Mouse (Mus musculus) right cerebral cortex, postnatal 10 days (tissue): ENCODE measurements around the gene Grin3b.

Experiments
- DNase-seq, 2 experiments: peaks; one replicate each; pipeline ENCODE4 v3.0.0; 2021; ENCODE audit warnings: low spot score in 2 of 2

The Grin3b gene

DNA sequence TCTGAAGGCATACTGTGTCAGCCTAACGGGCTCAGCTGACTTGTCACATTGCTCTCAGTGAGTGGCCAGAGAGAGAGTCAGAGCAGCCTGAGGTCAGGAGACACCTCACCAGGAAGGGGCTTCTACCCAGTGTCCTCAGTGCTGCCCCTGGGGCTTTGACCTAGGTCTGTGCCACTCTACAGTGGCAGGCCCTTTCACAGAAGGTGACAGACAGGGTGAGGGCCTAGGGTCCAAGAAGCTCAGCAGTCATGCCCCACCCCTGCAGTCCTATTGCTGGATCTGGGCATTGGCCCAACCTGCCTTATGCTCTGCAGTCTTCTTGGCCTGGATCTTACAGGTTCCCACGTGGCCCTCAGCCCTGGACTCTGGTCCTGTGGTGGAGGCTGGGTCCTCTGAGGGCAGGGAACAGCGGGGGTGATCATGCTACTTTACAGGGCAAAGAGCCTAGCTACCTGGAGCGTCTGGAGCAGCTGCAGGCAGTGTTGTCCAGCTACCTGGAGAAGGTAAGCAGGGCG is 3.6 kb upstream of the Grin3b start:
- DNase-seq, result no peak

DNA sequence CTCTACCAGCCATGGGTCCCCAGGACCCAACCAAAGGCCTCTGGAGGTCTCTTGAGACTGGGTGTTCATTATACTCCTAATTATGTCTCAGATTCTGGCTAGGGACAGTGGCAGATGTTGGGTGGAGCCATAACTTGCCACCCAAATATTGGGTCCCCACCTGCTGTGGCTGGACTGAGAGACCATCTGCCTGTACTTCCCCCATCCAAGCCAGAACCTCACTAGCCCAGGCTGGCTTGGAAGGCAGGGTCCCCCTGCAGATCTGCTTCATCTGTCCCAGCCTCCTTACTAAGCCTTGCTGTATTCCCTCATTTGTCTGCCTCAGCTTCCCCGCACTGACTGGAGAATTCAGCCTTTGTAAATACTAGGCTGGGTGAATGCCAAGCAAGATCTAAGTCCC is 2.3 kb upstream of the Grin3b start:
- DNase-seq, result no peak

DNA sequence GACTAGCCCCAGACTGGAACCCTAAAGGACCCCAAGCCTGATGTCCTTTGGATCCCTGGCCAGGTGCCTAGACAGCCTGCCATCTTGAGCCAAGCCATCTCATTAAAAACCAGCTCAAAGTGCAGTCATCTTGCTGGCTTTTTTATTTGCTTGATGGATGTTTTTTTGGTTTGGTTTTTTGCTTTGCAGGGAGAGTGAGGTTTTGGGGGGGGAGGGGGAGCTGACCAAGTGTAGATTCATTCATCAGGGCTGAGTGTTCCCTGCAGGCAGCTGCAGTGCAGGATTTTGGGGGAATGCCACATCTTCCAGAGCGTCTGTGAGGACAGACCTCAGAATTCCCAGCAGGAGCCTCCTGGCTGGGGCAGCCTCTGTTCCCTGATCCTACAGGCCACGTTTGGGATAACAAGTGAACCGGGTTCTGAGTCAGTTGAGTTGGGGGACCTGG is 1.4 kb upstream of the Grin3b start:
- no peak for DNase-seq

DNA sequence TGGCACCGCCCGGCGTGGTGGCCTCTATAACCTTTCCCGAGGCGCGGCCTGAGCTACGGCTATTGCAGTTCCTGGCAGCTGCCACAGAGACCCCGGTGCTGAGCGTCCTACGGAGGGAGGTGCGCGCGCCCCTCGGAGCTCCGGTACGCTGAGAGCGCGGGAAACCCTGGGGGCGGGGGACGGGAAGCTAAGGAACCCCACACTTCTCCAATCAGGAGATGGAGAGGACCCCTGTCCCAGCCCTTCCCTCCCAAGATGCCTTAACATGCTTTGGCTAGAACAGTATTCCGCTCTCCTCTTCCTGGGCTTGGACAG is 625 bp downstream of the Grin3b start:
- no peak for DNase-seq

DNA sequence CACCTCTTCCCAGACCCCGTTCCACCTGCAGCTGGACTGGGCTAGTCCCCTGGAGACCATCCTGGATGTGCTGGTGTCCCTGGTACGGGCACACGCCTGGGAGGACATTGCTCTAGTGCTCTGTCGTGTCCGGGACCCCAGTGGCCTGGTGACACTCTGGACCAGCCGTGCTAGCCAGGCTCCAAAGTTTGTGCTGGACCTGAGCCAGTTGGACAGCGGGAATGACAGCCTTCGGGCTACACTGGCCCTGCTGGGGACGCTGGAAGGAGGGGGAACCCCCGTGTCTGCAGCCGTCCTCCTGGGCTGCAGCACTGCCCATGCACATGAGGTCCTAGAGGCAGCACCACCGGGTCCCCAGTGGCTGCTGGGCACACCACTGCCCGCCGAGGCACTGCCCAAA is 2.3 kb downstream of the Grin3b start:
- DNase-seq, result no peak

DNA sequence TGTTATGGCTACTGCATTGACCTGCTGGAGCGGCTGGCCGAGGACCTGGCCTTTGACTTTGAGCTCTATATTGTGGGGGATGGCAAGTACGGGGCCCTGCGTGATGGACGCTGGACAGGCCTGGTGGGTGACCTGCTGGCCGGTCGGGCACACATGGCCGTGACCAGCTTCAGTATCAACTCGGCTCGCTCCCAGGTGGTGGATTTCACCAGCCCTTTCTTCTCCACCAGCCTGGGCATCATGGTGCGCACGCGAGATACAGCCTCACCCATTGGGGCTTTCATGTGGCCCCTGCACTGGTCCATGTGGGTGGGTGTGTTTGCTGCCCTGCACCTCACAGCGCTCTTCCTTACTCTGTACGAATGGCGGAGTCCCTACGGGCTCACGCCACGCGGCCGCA is 3.6 kb downstream of the Grin3b start:
- DNase-seq, result no peak

DNA sequence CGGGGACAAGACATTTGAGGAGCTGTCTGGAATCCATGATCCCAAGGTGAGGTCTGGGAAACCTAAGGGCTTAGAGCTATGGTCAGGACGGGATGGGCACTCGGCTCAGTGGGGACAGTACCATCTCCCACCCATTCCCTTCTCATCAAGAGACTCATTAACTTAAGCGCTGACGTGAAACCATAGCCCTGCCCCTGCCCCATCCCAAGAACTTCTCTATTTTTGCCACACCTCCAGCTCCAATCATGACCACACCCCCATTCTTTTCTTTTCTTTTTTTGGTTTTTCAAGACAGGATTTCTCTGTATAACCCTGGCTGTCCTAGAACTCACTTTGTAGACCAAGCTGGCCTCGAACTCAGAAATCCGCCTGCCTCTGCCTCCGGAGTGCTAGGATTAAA is 4.2 kb downstream of the Grin3b start:
- no peak for DNase-seq

DNA sequence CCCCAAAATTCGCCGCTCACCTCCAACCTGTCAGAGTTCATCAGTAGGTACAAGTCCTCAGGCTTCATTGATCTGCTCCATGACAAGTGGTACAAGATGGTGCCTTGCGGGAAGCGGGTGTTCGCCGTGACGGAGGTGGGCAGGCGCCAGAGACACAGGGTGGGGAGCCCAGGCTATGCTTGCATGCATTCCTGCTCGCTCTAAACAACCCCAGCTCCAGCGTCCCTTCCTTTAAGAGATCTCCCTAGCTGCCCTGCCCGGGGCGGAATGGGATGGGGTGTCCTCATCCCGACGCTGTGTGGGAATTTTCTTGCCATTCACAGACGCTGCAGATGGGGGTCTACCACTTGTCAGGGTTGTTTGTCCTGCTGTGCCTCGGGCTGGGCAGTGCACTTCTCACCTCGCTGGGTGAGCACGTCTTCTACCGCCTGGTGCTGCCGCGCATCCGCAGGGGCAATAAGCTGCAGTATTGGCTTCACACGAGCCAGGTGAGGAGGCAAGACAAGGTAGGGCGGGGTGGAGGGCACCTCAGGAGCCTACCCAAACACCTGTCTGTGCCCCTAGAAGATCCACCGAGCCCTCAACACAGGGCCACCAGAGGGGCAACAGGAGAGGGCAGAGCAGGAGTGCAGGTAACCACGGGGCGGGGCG is 5.7 kb downstream of the Grin3b start:
- DNase-seq, result no peak

DNA sequence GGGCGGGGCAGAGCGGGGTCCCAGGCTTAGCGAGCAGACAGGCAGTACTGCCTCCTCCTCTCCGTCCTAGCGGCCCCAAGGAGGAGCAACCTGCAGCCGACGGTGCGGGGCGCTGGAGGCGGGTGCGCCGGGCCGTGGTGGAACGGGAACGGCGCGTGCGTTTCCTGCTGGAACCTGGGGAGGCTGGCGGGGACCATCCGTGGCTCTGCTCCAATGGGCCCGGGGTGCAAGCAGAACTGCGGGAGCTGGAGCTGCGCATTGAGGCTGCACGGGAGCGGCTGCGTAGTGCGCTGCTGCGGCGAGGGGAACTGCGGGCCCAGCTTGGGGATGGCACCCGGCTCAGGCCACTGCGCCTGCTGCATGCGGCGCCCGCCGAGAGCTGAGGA is 6.2 kb downstream of the Grin3b start:
- no peak for DNase-seq

DNA sequence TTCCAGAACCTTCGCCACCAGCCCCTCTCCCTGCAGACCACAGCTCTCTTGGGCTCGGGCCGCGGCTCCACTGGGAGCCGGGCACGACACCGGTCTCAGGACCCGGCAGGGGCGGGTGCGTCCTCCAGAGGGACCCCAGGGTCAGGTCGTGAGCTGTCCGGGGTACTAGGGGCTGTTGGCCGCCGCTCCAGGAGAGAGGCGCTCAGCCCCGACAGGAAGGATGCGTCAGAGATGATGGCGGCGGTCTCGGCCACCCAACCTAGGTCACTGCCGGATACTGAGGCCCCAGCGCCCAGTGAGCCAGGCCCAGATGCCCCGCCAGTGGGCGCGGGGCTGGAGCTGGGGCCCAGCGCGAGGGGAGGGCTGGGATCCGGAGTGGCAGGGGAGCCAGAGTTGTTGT is 6.8 kb downstream of the Grin3b start:
- no peak for DNase-seq

DNA sequence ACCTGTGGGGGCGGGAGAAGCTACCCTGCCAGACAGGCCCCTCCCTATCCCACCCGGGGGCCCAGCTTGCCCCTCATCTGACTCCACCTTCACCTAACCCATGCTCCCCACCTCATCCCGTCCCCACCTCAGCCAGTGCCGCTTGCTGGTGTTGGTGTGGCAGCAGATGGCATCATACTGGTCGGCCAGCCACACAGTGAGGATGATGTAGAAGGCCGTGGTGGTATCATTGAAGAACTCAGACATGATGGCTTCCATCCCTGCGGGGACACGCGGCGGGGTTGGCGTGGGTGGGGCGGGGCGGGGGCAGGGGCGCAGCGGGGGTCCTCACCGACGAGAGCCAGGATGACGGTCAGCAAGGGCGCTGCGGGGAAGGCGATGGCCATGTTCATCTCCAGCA is 7.5 kb downstream of the Grin3b start:
- DNase-seq, result no peak

DNA sequence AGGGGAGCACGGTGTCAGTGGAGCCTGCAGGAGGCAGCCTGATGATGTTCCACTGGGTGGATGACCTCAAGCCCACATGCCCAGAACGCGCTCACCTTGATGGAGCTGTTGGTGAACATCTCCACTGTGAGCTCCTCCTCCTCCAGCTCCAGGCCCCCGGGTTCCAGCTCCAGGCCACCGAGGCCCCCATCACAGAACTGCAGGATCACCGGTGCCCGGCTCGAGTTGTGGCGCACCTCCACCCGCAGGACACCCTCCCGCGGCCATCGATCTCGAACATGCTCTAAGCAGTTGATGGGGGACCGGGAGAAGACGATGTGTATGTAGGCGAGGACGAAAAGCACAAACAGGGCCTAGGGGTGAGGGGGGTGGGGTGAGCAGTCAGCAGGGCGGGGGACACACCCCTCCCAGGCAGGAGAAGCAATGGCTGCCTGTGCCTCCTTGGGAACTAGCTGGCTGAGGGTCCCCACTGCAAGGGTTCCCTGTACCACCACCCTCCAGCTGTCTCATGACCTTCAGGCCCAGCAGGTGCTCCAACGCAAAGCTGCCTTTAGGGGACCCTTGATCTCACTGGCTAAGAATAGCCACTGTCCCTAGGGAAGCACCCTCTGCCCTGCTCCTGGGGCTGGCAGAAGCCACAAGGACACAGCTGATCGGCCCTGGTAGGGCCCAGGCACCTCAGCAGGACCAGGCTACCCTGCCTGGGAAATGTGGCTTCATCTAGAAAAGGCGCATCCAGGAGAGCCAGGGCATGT is 9.1 kb downstream of the Grin3b start:
- DNase-seq, result no peak

DNA sequence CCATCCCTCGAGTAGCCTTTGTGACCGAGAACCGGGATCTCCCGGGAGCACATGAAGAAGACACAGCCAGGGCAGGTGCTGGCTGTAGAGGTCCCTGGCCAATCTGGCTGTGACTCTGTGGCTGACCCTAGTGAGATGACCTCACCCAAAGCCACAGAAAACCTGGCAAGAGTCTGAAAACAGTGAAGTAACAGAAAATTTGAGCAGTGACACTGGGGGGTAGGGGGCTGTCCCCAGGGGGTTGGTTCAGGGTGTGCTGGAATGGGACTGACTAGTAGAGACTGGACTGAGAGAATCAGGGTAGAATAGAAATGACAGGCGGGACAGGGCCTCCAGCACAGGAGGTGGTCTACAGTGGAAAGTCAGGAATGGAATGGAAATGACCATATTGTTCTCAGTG is 12.7 kb downstream of the Grin3b start:
- no peak for DNase-seq

DNA sequence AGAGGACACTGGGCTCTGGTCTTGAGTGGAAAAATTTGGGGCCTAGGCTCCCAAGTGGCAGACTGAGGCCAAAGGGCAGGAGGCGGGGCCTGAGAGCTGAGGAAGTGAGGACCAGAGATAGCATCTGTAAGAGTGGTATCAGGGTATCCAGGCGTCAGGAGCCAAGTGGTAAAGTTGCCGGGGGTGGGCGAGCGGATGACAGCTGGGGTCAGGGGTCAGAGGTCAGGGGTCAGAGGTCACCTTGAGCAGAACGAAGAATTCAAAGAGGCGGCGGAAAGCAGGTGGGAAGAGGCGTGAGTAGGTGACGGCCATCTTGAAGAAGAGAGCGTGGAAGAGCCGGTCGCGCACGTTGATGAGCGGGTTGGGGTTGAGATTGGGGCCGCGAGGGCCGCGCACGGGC is 13.2 kb downstream of the Grin3b start:
- DNase-seq, result peak; percentile 82 to 89

DNA sequence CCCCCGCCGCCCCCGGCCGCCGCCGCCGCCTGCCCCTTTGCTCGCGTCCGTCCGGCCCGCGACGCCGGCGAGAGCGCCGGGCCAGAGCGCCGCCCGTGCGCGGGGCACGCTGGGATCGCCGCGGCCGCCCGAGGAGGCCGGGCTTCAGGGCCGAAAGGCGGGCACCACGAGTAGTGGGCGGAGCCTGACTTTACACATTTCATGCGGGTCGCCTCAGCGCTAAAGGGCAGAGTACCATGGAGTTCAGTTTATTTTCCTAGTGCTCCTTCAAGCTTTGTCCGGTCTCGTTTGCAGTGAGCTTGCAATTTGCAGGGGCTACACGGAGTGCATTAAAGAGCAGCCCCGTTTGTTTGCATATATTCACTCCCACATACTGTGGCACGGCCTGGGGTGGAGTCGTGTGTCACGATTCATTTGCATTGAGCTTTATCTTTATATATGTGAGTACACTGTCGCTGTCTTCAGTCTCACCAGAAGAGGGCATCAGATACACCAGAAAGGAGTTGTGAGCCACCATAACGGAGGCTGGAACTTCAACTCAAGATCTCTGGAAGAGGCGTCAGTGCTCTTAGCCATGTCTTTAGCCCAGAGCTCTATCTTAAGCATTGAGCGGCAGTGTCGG is 13.8 kb downstream of the Grin3b start, which contains the start of gene Tmem259:
TSS of gene Tmem259 (minus strand) at position 136 of the 622 bp plus-strand sequence.
- peak; percentile 90 to 91 for DNase-seq

DNA sequence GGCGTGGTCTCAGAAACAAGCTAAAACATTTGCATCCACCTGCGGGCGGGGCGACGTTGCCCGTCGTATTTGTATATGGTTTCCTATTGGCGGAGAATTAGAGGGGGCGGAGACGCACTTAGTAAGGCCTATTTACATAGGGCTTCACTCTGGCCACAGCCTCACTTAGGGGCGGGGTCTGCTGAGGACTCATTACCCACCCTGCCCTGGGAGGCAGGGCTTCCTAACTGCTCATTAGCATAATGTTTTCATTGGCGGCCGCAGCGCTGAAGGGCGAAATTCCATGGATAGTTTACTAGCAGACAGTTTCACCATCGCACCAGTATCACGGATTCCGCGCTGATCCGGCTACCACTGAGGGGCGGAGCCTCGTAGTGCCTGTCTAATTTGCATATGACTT is 14.4 kb downstream of the Grin3b start:
- peak; percentile 96 to 99 for DNase-seq

DNA sequence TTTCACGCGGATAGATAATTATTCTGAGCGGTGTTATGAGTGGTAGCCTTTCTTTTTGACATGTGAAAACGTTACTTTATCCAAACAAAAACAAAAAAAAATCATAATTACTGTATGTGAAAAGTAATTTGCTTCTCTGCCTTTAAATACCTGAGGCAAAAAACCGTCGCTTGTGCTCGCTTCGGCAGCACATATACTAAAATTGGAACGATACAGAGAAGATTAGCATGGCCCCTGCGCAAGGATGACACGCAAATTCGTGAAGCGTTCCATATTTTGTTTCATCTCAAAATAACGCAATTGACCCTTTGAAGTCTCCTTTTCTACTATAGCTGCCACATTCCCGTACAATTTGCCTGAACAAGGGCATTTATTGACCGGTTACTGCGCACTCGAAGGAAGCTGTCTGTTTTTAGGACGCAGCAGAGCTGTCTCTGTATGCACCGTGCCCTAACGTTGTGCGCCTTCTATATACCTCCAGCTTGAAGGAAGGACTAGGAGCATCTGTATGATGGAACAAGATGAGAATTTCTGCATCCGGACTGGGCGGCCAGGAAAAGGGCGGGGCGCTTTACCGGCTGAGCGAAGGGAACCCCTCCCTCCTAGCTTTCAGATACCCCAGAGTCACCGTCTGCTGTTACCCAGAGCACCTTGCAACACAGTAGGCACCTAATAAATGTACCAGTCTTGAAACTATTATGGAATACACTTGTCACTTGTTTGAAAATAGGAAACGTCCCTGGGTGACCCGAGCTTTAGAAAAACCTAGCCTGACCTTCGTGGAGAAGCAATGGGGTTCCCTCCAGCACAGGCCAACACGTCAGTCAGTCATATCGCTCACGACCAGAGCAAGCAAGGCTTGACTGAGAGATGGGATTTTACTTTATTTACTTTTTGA is 15.1 kb downstream of the Grin3b start:
- peak; percentile 69 to 78 for DNase-seq

DNA sequence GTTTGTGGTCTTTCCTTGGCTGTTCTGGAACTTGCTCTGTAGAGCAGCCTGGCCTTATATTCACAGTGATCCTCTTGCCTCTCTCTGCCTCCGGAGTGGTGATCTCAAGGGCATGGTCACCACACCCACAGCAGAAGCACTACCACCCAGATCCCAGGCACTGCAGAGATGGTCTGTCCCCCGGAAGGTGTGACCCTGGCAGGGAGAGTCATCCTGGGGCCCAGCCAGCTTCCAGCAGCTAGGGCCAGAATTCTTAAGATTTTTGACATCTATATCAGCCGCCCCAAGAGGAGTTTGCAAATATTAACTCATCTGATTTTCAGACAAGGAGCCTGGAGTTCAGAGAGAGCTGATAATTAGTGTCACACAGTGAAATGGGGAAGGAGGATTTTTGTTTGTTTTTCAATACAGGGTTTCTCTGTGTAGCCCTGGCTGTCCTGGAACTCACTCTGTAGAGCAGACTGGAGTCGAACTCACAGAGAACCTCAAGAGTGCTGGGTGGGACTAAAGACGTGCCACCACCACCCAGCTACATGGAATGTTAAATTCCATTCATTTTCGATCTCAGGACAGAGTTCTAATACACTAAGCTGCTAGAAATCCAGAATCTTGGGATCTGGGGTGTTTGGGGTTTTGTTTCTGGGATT is 15.8 kb downstream of the Grin3b start:
- no peak for DNase-seq

DNA sequence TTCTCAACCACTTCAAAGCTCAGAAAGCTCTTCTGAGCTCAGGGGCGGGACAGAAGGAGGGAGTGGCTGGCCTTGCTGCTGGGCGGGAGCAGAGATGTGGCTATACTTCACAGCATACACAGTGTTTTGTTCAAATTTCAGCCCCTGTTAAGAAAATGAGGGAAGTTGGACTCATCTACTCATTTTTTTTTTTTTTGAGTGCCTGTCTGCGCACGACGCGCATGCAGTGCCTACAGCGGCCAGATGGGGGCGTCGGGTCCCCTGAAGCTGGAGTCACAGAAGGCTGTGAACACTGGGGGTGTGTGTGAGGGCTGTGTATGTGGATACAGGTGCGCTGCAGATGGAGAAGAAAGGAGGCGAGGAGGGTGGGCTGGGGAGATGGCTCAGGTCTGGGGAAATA is 16.4 kb downstream of the Grin3b start:
- peak; percentile 83 to 87 for DNase-seq

DNA sequence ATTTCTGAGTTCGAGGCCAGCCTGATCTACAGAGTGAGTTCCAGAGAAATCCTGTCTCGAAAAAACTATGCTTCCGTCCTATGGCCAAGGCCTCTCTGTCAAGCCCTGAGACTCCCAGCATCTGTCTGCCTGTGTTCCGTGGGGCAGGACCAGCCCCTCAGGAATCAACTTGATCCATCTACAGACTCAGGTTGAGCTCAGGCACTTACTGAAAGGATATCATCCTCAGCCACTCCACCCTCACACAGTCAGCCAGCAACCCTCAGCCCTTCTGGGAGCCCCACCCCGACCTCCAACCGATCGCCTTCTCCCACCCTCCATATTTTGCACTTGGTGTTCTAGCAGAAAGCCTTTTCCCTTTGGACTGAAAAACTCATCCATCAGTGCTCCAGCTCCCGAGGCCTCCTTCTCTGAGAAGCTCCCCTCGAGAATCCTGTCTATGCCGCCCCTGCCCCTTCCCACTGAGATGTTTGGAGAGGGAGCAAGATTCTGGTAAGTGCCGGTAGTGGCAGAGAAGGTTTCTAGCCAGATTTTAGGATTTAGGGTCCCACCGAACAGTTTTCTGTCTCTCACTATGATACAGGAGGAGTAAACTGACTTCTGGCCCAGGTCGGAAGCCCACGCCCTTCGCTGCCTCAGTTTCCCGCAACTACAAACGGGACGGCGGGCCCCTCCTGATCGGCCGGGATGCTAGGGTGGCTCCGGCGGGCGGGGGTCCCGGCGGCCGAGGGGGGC is 17.4 kb downstream of the Grin3b start:
- no peak for DNase-seq
